Mouse (Mus musculus) large intestine, adult 2 months (tissue): ENCODE results near the gene Olfr955. TPM values are rescaled to one million over a fixed set of nuclear protein-coding genes. Genes with fewer than 3 reads are reported as not detected.

ENCODE experiments used
- DNase-seq: peaks from one replicate; pipeline ENCODE4 v3.0.0-alpha.2; 2012; ENCODE audit warnings: low read depth, low spot score
- WGBS: fragments of 180-500 bp; shearing (Covaris S2); methylation state at CpG from one replicate; pipeline ENCODE4 v1.1.7; 2018; 5-methylcytosine and 5-hydroxymethylcytosine counted together
- polyA plus RNA-seq: library from polyadenylated mRNA; depleted of rRNA; stranded (reverse); fragments of >200 nt; gene quantifications from 2 replicates; pipeline ENCODE4 v1.2.3, GENCODE M21; 2012; rRNA removed

Gene Olfr955
- not detected in 2 replicates for polyA plus RNA-seq

GRCm38 (mm10) chr9:39471844-39472243, at the start of gene Olfr955:
Olfr955 (minus strand) TSS chr9:39471944.
- WGBS = 32% methylated on average over 1 of the region's 1 CpGs
- DNase-seq = no peak

DNA sequence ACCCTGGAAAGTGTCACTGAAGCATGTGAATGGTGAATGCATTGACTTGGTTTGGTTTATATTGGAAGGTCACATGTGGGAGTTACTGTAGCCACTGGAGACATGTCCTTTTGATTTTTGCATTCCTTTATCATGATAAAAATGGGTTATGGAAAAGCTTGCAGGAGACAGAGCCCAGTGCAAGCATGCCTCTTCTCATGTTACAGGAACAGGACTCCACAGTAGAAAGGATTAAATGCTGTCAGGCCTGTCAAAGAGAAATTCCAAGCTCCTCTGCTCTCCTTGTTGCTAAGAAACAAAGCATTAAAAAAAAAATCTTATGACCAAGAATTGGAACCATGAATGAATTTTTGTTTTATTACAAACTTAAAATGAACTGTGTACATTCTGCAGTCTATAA, 46.9 kb upstream of the Olfr955 start:
- DNase-seq = no peak

GRCm38 (mm10) chr9:39515531-39515930, 43.8 kb upstream of the Olfr955 start, which contains the start of gene Olfr957:
Olfr957 (minus strand) TSS chr9:39515809.
- 53% methylated on average over 3 of the region's 3 CpGs for WGBS
- no peak for DNase-seq

- WGBS = 79% methylated on average over 9 of the region's 9 CpGs
- no peak for DNase-seq
Measured at GRCm38 (mm10) chr9:39509412-39509811, 37.7 kb upstream of the Olfr955 start.

GRCm38 (mm10) chr9:39508998-39509397, 37.3 kb upstream of the Olfr955 start:
- 6% methylated on average over 6 of the region's 6 CpGs for WGBS
- no peak for DNase-seq

- no peak for DNase-seq
- whole genome bisulfite sequencing = 84% methylated on average over 2 of the region's 2 CpGs
Measured at GRCm38 (mm10) chr9:39493895-39494294, 22.2 kb upstream of the Olfr955 start, which contains the start of gene Olfr44. Olfr44 (minus strand) TSS chr9:39493995.

GRCm38 (mm10) chr9:39456401-39456800, 15.3 kb downstream of the Olfr955 start, which contains the start of gene Olfr954:
Olfr954 (plus strand) TSS chr9:39456701.
- DNase-seq = no peak
- WGBS = 77% methylated on average over 6 of the region's 6 CpGs

GRCm38 (mm10) chr9:39427048-39427447, 44.7 kb downstream of the Olfr955 start, which contains the start of gene Olfr952:
Olfr952 (minus strand) TSS chr9:39427148.
- DNase-seq = no peak

Other genes with a start within 250 kb of the Olfr955 start
- not detected in 2 replicates for gene Olfr1537, start 221.9 kb downstream of the Olfr955 start, polyA plus RNA-seq
- not detected in 2 replicates for gene Olfr945, start 195.1 kb downstream of the Olfr955 start, polyA plus RNA-seq
- not detected in 2 replicates for gene Olfr948, start 145.9 kb downstream of the Olfr955 start, polyA plus RNA-seq
- gene Olfr951, start 84.5 kb downstream of the Olfr955 start, polyA plus RNA-seq = not detected in 2 replicates
- not detected in 2 replicates for gene Olfr952, start 44.8 kb downstream of the Olfr955 start, polyA plus RNA-seq
- gene Olfr954, start 15.2 kb downstream of the Olfr955 start, polyA plus RNA-seq = not detected in 2 replicates
- gene Olfr44, start 22.1 kb upstream of the Olfr955 start, polyA plus RNA-seq = not detected in 2 replicates
- gene Olfr957, start 43.9 kb upstream of the Olfr955 start, polyA plus RNA-seq = not detected in 2 replicates
- not detected in 2 replicates for gene Olfr958, start 82.1 kb upstream of the Olfr955 start, polyA plus RNA-seq
- gene Olfr959, start 103.6 kb upstream of the Olfr955 start, polyA plus RNA-seq = not detected in 2 replicates
- 0.49 and 0.53 TPM in 2 replicates for gene AW551984, start 132.5 kb upstream of the Olfr955 start, polyA plus RNA-seq
- not detected in 2 replicates for gene Olfr148, start 138.7 kb upstream of the Olfr955 start, polyA plus RNA-seq
- gene Olfr960, start 149.4 kb upstream of the Olfr955 start, polyA plus RNA-seq = not detected in 2 replicates
- not detected in 2 replicates for gene Olfr961, start 173.1 kb upstream of the Olfr955 start, polyA plus RNA-seq
- gene Olfr963, start 195.3 kb upstream of the Olfr955 start, polyA plus RNA-seq = not detected in 2 replicates
- not detected in 2 replicates for gene Olfr149, start 235.2 kb upstream of the Olfr955 start, polyA plus RNA-seq
- gene Olfr965, start 239.4 kb upstream of the Olfr955 start, polyA plus RNA-seq = not detected in 2 replicates